Mouse (Mus musculus) MEL (cell line): Measurements from ENCODE around the gene Cyp4a31. TPM values are rescaled to one million over a fixed set of nuclear protein-coding genes. Genes with fewer than 3 reads are reported as not detected.

ENCODE experiments used
- DNase-seq: peaks from one replicate; pipeline ENCODE4 v3.0.0; 2011; ENCODE audit warnings: low read depth, low spot score
- H3K27ac ChIP-seq: 2 replicates; pipeline ENCODE4 v1.5.1; 2012; ENCODE audit warnings: low read depth, mild to moderate bottlenecking, control low read depth, low read length, moderate library complexity; ENCODE audit not compliant: control insufficient read depth
- H3K27me3 ChIP-seq, 2 experiments: fragments of 150-350 bp in 1 of 2; sonication (generic) in 1 of 2; 2 replicates each; pipeline ENCODE4 v1.6.1; 2012; ENCODE audit warnings: low read length in 2 of 2, mild to moderate bottlenecking in 2 of 2, improper control_type of control experiment in 1 of 2, moderate library complexity in 1 of 2; ENCODE audit not compliant: insufficient read depth in 2 of 2, control insufficient read depth in 1 of 2
- H3K36me3 ChIP-seq, 2 experiments: 2 replicates each; pipeline ENCODE4 v1.6.1; 2012 to 2014; ENCODE audit warnings: low read length in 2 of 2, improper control_type of control experiment in 1 of 2, inconsistent platforms in 1 of 2, mild to moderate bottlenecking in 1 of 2; ENCODE audit not compliant: insufficient read depth in 2 of 2, control insufficient read depth in 1 of 2
- H3K4me1 ChIP-seq, 2 experiments: fragments of 150-350 bp in 1 of 2; sonication (generic) in 1 of 2; 2 replicates each; pipeline ENCODE4 v1.6.1; 2012; ENCODE audit warnings: low read length in 2 of 2, improper control_type of control experiment in 1 of 2, mild to moderate bottlenecking in 1 of 2; ENCODE audit not compliant: insufficient read depth in 2 of 2, control insufficient read depth in 1 of 2
- H3K4me3 ChIP-seq, 2 experiments: fragments of 150-350 bp in 1 of 2; sonication (generic) in 1 of 2; 2 replicates each; pipeline ENCODE4 v1.5.1; 2012; ENCODE audit warnings: low read depth in 2 of 2, low read length in 2 of 2, mild to moderate bottlenecking in 2 of 2, moderate library complexity in 2 of 2, control low read depth in 1 of 2, improper control_type of control experiment in 1 of 2; ENCODE audit not compliant: control insufficient read depth in 1 of 2, insufficient read depth in 1 of 2
- H3K79me2 ChIP-seq: 2 replicates; pipeline ENCODE4 v1.6.1; 2012; ENCODE audit warnings: mild to moderate bottlenecking, low read length, moderate library complexity; ENCODE audit not compliant: control insufficient read depth, poor library complexity, insufficient read depth
- H3K9ac ChIP-seq: 2 replicates; pipeline ENCODE4 v1.6.1; 2012; ENCODE audit warnings: low read depth, mild to moderate bottlenecking, control low read depth, low read length, moderate library complexity; ENCODE audit not compliant: control insufficient read depth, poor library complexity, severe bottlenecking
- H3K9me3 ChIP-seq: fragments of 150-350 bp; sonication (generic); replicated peaks from 2 replicates; pipeline ENCODE4 v1.6.1; 2012; ENCODE audit warnings: mild to moderate bottlenecking, low read length, improper control_type of control experiment, moderate library complexity; ENCODE audit not compliant: insufficient read depth
- CHD2 ChIP-seq: IDR thresholded peaks from 2 replicates; pipeline ENCODE4 v1.6.1; 2011; ENCODE audit warnings: low read length, improper control_type of control experiment
- CTCF ChIP-seq, 3 experiments: IDR thresholded peaks in 2 of 3; conservative IDR thresholded peaks in 1 of 3; 2 replicates each; pipeline ENCODE4 v1.5.1; 2011 to 2012; ENCODE audit warnings: low read length in 3 of 3, low read depth in 2 of 3, mild to moderate bottlenecking in 2 of 3, improper control_type of control experiment in 1 of 3, inconsistent platforms in 1 of 3, mixed read lengths in 1 of 3, moderate library complexity in 1 of 3; ENCODE audit not compliant: control insufficient read depth in 1 of 3, insufficient read depth in 1 of 3, poor library complexity in 1 of 3, severe bottlenecking in 1 of 3
- EP300 ChIP-seq, 2 experiments: IDR thresholded peaks; 2 replicates each; pipeline ENCODE4 v1.6.1; 2011; ENCODE audit warnings: improper control_type of control experiment in 2 of 2, low read length in 2 of 2, low read depth in 1 of 2, mild to moderate bottlenecking in 1 of 2
- ETS1 ChIP-seq: IDR thresholded peaks from 2 replicates; pipeline ENCODE4 v1.6.1; 2012; ENCODE audit warnings: low read depth, mild to moderate bottlenecking, inconsistent platforms, low read length, improper control_type of control experiment, moderate library complexity
- GABPA ChIP-seq: IDR thresholded peaks from 2 replicates; pipeline ENCODE4 v1.6.1; 2012; ENCODE audit warnings: low read depth, mild to moderate bottlenecking, inconsistent platforms, low read length, improper control_type of control experiment, moderate library complexity
- JUND ChIP-seq: IDR thresholded peaks from 2 replicates; pipeline ENCODE4 v1.6.1; 2011; ENCODE audit warnings: low read depth, mild to moderate bottlenecking, improper control_type of control experiment, low read length
- KAT2A ChIP-seq: conservative IDR thresholded peaks from 2 replicates; pipeline ENCODE4 v1.6.1; 2012; ENCODE audit warnings: low read depth, low read length, improper control_type of control experiment, inconsistent platforms
- MAFK ChIP-seq: IDR thresholded peaks from 2 replicates; pipeline ENCODE4 v1.6.1; 2011; ENCODE audit warnings: low read depth, mild to moderate bottlenecking, low read length, improper control_type of control experiment, borderline replicate concordance
- MAX ChIP-seq: IDR thresholded peaks from 2 replicates; pipeline ENCODE4 v1.6.1; 2011; ENCODE audit warnings: low read length, improper control_type of control experiment
- MAZ ChIP-seq: IDR thresholded peaks from 2 replicates; pipeline ENCODE4 v1.6.1; 2012; ENCODE audit warnings: low read depth, mild to moderate bottlenecking, inconsistent platforms, low read length, improper control_type of control experiment
- MEF2A ChIP-seq: IDR thresholded peaks from 2 replicates; pipeline ENCODE4 v1.6.1; 2014; ENCODE audit warnings: low read depth, mild to moderate bottlenecking, inconsistent platforms, low read length, improper control_type of control experiment; ENCODE audit not compliant: poor library complexity, insufficient replicate concordance, severe bottlenecking; ENCODE audit errors: extremely low read depth
- MYB ChIP-seq: IDR thresholded peaks from 2 replicates; pipeline ENCODE4 v1.6.1; 2011; ENCODE audit warnings: mild to moderate bottlenecking, low read depth, low read length, improper control_type of control experiment
- NELFE ChIP-seq: IDR thresholded peaks from 2 replicates; pipeline ENCODE4 v1.6.1; 2011; ENCODE audit warnings: low read depth, low read length, improper control_type of control experiment
- NRF1 ChIP-seq: IDR thresholded peaks from 2 replicates; pipeline ENCODE4 v1.6.1; 2014; ENCODE audit warnings: low read depth, mild to moderate bottlenecking, inconsistent platforms, low read length, improper control_type of control experiment, moderate library complexity; ENCODE audit not compliant: poor library complexity, insufficient read depth, severe bottlenecking
- POLR2A ChIP-seq, 2 experiments: IDR thresholded peaks; 2 replicates each; pipeline ENCODE4 v1.6.1; 2011 to 2012; ENCODE audit warnings: low read length in 2 of 2, mild to moderate bottlenecking in 2 of 2, control low read depth in 1 of 2, improper control_type of control experiment in 1 of 2, low read depth in 1 of 2, moderate library complexity in 1 of 2; ENCODE audit not compliant: control insufficient read depth in 1 of 2, insufficient read depth in 1 of 2, poor library complexity in 1 of 2
- RAD21 ChIP-seq: IDR thresholded peaks from 2 replicates; pipeline ENCODE4 v1.6.1; 2011; ENCODE audit warnings: mild to moderate bottlenecking, low read depth, low read length, improper control_type of control experiment
- RCOR1 ChIP-seq: IDR thresholded peaks from 2 replicates; pipeline ENCODE4 v1.6.1; 2012; ENCODE audit warnings: low read depth, mild to moderate bottlenecking, inconsistent platforms, low read length, improper control_type of control experiment
- SIN3A ChIP-seq: IDR thresholded peaks from 2 replicates; pipeline ENCODE4 v1.6.1; 2012; ENCODE audit warnings: low read length, improper control_type of control experiment, inconsistent platforms
- ZC3H11A ChIP-seq: IDR thresholded peaks from 2 replicates; pipeline ENCODE4 v1.6.1; 2012; ENCODE audit warnings: low read depth, mild to moderate bottlenecking, inconsistent platforms, low read length, improper control_type of control experiment
- ZKSCAN1 ChIP-seq: IDR thresholded peaks from 2 replicates; pipeline ENCODE4 v1.6.1; 2012; ENCODE audit warnings: low read depth, mild to moderate bottlenecking, inconsistent platforms, low read length, improper control_type of control experiment, moderate library complexity
- ZNF384 ChIP-seq: IDR thresholded peaks from 2 replicates; pipeline ENCODE4 v1.6.1; 2012; ENCODE audit warnings: low read depth, mild to moderate bottlenecking, inconsistent platforms, low read length, improper control_type of control experiment
- polyA plus RNA-seq, 2 experiments: library from polyadenylated mRNA; stranded (reverse) in 1 of 2; unstranded in 1 of 2; fragments of >175 nt in 1 of 2; fragments of >200 nt in 1 of 2; gene quantifications; 2 replicates each; pipeline versions ENCODE4 v1.2.1 to v1.2.4; 2012; ENCODE audit warnings: low replicate concordance in 2 of 2, low read depth in 1 of 2; ENCODE audit not compliant: insufficient read length in 2 of 2, insufficient read depth in 1 of 2, missing spikeins in 1 of 2
- total RNA-seq: library from RNA; depleted of rRNA; stranded (reverse); fragments of 300-350 nt; gene quantifications from 2 replicates; pipeline ENCODE4 v1.2.3, GENCODE M21; 2012

Gene Cyp4a31
- total and polyA plus RNA-seq, 3 experiments: not detected

GRCm38 (mm10) chr4:115552726-115553125 lies 10.7 kb upstream of the Cyp4a31 start:
- TF ChIP-seq NELFE (no peak), SIN3A (no peak), ETS1 (no peak), CTCF (IDR thresholded peaks at IDR 0.05 in 2 of 3, conservative IDR thresholded peaks at IDR 0.05 in 1 of 3; ENCODE audit: control insufficient read depth in 1 of 3, insufficient read depth in 1 of 3, low read depth in 2 of 3, low read length in 3 of 3, poor library complexity in 1 of 3, severe bottlenecking in 1 of 3) (no peak), CHD2 (no peak), ZC3H11A (no peak), ZKSCAN1 (no peak), JUND (no peak), NRF1 (no peak), ZNF384 (no peak), MAX (no peak), MEF2A (no peak)
- Histone ChIP-seq H3K4me3 (no peak overlapping the region), H3K9ac (no peak overlapping the region), H3K4me1 (no peaks in the 10 kb centered on the region), H3K9me3 (no peaks in the 10 kb centered on the region), H3K27ac (no peak overlapping the region), H3K36me3 (no peaks in the 10 kb centered on the region), H3K79me2 (no peaks in the 10 kb centered on the region), H3K27me3 (peaks cover 0 to 4% of the 10 kb centered on the region in 2 experiments; a peak in 3 of 4 replicates)
- no peak for DNase-seq

DNA sequence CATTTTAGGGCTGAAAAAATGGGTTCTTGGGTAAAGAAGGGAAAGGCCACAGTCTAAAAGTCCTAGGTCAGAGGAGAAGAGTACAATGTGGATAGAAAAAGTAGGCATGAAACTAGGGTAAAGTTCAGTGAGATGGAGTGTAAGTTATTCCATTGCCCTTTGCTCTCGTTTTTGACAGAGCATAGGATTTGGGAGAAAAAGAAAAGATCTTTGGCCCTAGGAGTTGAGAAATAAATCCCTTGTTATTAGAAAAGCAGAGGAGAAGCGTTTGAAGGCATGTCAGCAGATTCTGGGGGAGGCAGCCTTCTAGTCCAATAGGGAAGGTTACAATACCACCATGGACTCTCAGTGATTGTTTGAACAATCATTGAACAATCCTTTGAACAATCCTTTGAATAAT lies 7.9 kb upstream of the Cyp4a31 start:
- no peak overlapping the region for H3K27ac ChIP-seq
- no peak overlapping the region for H3K9ac ChIP-seq
- H3K79me2 ChIP-seq: no peaks in the 10 kb centered on the region
- no peak for TF ChIP-seq GABPA
- no peak for TF ChIP-seq MYB
- no peak for TF ChIP-seq POLR2A (IDR thresholded peaks at IDR 0.05; ENCODE audit: control insufficient read depth in 1 of 2, insufficient read depth in 1 of 2, low read depth in 1 of 2, low read length in 2 of 2, poor library complexity in 1 of 2)
- no peak for TF ChIP-seq ZNF384
- TF ChIP-seq KAT2A: no peak
- no peak for TF ChIP-seq RCOR1
- no peak for TF ChIP-seq EP300 (IDR thresholded peaks at IDR 0.05; ENCODE audit: low read depth in 1 of 2, low read length in 2 of 2)
- no peak for TF ChIP-seq ZC3H11A
- TF ChIP-seq MAZ: no peak
- no peak for TF ChIP-seq MAFK
- TF ChIP-seq CTCF (IDR thresholded peaks at IDR 0.05 in 2 of 3, conservative IDR thresholded peaks at IDR 0.05 in 1 of 3; ENCODE audit: control insufficient read depth in 1 of 3, insufficient read depth in 1 of 3, low read depth in 2 of 3, low read length in 3 of 3, poor library complexity in 1 of 3, severe bottlenecking in 1 of 3): no peak
- TF ChIP-seq MAX: no peak
- no peak for TF ChIP-seq RAD21
- TF ChIP-seq, all 39 proteins: peak for 0
- H3K4me3 ChIP-seq: no peak overlapping the region
- no peak for DNase-seq
- H3K4me1 ChIP-seq: no peaks in the 10 kb centered on the region
- H3K36me3 ChIP-seq: no peaks in the 10 kb centered on the region
- no peaks in the 10 kb centered on the region; a peak in 1 of 4 replicates for H3K27me3 ChIP-seq
- H3K9me3 ChIP-seq: no peaks in the 10 kb centered on the region
